Mouse (Mus musculus) cortical plate, adult 2 months (tissue): Measurements from ENCODE around the gene 9130019O22Rik.

ENCODE experiments used
- CTCF ChIP-seq: fragments of 200-500 bp; IDR thresholded peaks from 2 replicates; pipeline ENCODE4 v1.5.1; 2011; ENCODE audit warnings: mild to moderate bottlenecking, control low read depth, low read length; ENCODE audit not compliant: insufficient read depth; ENCODE audit errors: extremely low read depth
- POLR2A ChIP-seq: fragments of 200-500 bp; IDR thresholded peaks from 2 replicates; pipeline ENCODE4 v1.6.1; 2011; ENCODE audit warnings: mild to moderate bottlenecking, low read length, control low read depth; ENCODE audit not compliant: insufficient read depth; ENCODE audit errors: extremely low read depth

- TF ChIP-seq POLR2A (no peak), CTCF (no peak)
Observed at GRCm38 (mm10) chr7:127346676-127347075, 40.3 kb downstream of the 9130019O22Rik start.
